Mouse (Mus musculus): ENCODE results near the gene Thnsl1. TPM values are rescaled to one million over a fixed set of nuclear protein-coding genes. Genes with fewer than 3 reads are reported as not detected.
A peak's percentile ranks its signal among the peaks of the same experiment; 100 is the strongest.
"Not testable (repeated sequence)": the region's sequence is repeated elsewhere in the genome, so short reads cannot be mapped to it uniquely, and the experiment has no call there.

Thnsl1 gene
- polyA plus RNA-seq, 1 experiment from 2014 or later = 7.3 TPM

GRCm38 (mm10) chr2:21236846-21237245 is 31.3 kb downstream of the Thnsl1 start:
- 19% methylated on average over 5 of the region's 5 CpGs for WGBS
- 0 out of 2 replicates have a peak, but pooled peaks have one; percentile 32 for ATAC-seq (ENCODE audit: insufficient read depth)

GRCm38 (mm10) chr2:21244104-21244503 is 38.6 kb downstream of the Thnsl1 start:
- H3K36me3 ChIP-seq (ENCODE audit: insufficient read depth); H3K9ac ChIP-seq; H3K4me2 ChIP-seq; H3K4me1 ChIP-seq (ENCODE audit: insufficient read depth); H3K27ac ChIP-seq (ENCODE audit: low read depth); H3K9me3 ChIP-seq (ENCODE audit: low read depth, low read length); ATAC-seq (ENCODE audit: insufficient read depth); H3K27me3 ChIP-seq (ENCODE audit: insufficient read depth, low read length); H3K4me3 ChIP-seq (ENCODE audit: low read depth, low read length); DNase-seq: not testable (repeated sequence)
- 13% methylated on average over 3 of the region's 6 CpGs for WGBS

More at GRCm38 (mm10) chr2:21236846-21237245, 31.3 kb downstream of the Thnsl1 start:
- H3K9ac ChIP-seq = no peak overlapping the region
- peaks cover 6% of the 10 kb centered on the region; the same call in 1 of the 2 replicates for H3K4me1 ChIP-seq (ENCODE audit: insufficient read depth)
- no peak overlapping the region for H3K4me3 ChIP-seq (ENCODE audit: low read depth, low read length)
- H3K27me3 ChIP-seq (ENCODE audit: insufficient read depth, low read length) = no peaks in the 10 kb centered on the region
- no peak overlapping the region for H3K4me2 ChIP-seq
- no peaks in the 10 kb centered on the region for H3K9me3 ChIP-seq (ENCODE audit: low read depth, low read length)
- no peak for TF ChIP-seq CTCF (IDR thresholded peaks at IDR 0.05; ENCODE audit: low read depth)
- DNase-seq = peak; percentile 41
- peak overlapping the region; percentile 42; the same call in 1 of the 2 replicates for H3K27ac ChIP-seq (ENCODE audit: low read depth)
- no peaks in the 10 kb centered on the region for H3K36me3 ChIP-seq (ENCODE audit: insufficient read depth)

GRCm38 (mm10) chr2:21244986-21245385 is 39.5 kb downstream of the Thnsl1 start:
- TF ChIP-seq CTCF (IDR thresholded peaks at IDR 0.05; ENCODE audit: low read depth) = no peak
- no peak overlapping the region for H3K4me2 ChIP-seq
- no peaks in the 10 kb centered on the region for H3K36me3 ChIP-seq (ENCODE audit: insufficient read depth)
- H3K9ac ChIP-seq = no peak overlapping the region
- no peak overlapping the region for H3K27ac ChIP-seq (ENCODE audit: low read depth)
- DNase-seq (peak; percentile 21), ATAC-seq (ENCODE audit: insufficient read depth) (no peak)
- H3K4me1 ChIP-seq (ENCODE audit: insufficient read depth) = no peaks in the 10 kb centered on the region
- no peaks in the 10 kb centered on the region for H3K27me3 ChIP-seq (ENCODE audit: insufficient read depth, low read length)
- no peaks in the 10 kb centered on the region for H3K9me3 ChIP-seq (ENCODE audit: low read depth, low read length)
- 50% methylated on average over 4 of the region's 4 CpGs for WGBS
- no peak overlapping the region for H3K4me3 ChIP-seq (ENCODE audit: low read depth, low read length)

- no peak overlapping the region for H3K4me2 ChIP-seq
Observed at GRCm38 (mm10) chr2:21245477-21246102, 40.1 kb downstream of the Thnsl1 start.

GRCm38 (mm10) chr2:21253644-21254043 is 48.1 kb downstream of the Thnsl1 start:
- DNase-seq (no peak), ATAC-seq (ENCODE audit: insufficient read depth) (no peak)
- Histone ChIP-seq H3K4me3 (ENCODE audit: low read depth, low read length) (no peak overlapping the region), H3K27me3 (ENCODE audit: insufficient read depth, low read length) (no peaks in the 10 kb centered on the region), H3K4me1 (ENCODE audit: insufficient read depth) (no peaks in the 10 kb centered on the region), H3K9me3 (ENCODE audit: low read depth, low read length) (no peaks in the 10 kb centered on the region), H3K27ac (ENCODE audit: low read depth) (no peak overlapping the region), H3K4me2 (no peak overlapping the region), H3K9ac (no peak overlapping the region), H3K36me3 (ENCODE audit: insufficient read depth) (no peaks in the 10 kb centered on the region)
- TF ChIP-seq CTCF (IDR thresholded peaks at IDR 0.05; ENCODE audit: low read depth) = no peak
- 62% methylated on average over 3 of the region's 3 CpGs for WGBS

More at GRCm38 (mm10) chr2:21245477-21246102, 40.1 kb downstream of the Thnsl1 start:
- no peaks in the 10 kb centered on the region for H3K9me3 ChIP-seq (ENCODE audit: low read depth, low read length)
- TF ChIP-seq CTCF (IDR thresholded peaks at IDR 0.05; ENCODE audit: low read depth) = peak; percentile 21; the same call in 1 of the 2 replicates
- no peak overlapping the region for H3K27ac ChIP-seq (ENCODE audit: low read depth)
- no peaks in the 10 kb centered on the region for H3K36me3 ChIP-seq (ENCODE audit: insufficient read depth)
- H3K9ac ChIP-seq = no peak overlapping the region
- DNase-seq (no peak), ATAC-seq (ENCODE audit: insufficient read depth) (peak; percentile 52; the same call in 1 of the 2 replicates)
- 42% methylated on average over 2 of the region's 2 CpGs for WGBS
- H3K4me1 ChIP-seq (ENCODE audit: insufficient read depth) = no peaks in the 10 kb centered on the region
- H3K4me3 ChIP-seq (ENCODE audit: low read depth, low read length) = no peak overlapping the region
- H3K27me3 ChIP-seq (ENCODE audit: insufficient read depth, low read length) = no peaks in the 10 kb centered on the region

- no peaks in the 10 kb centered on the region for H3K9me3 ChIP-seq (ENCODE audit: low read depth, low read length)
- no peaks in the 10 kb centered on the region for H3K27me3 ChIP-seq (ENCODE audit: insufficient read depth, low read length)
- H3K4me3 ChIP-seq (ENCODE audit: low read depth, low read length) = no peak overlapping the region
- H3K4me1 ChIP-seq (ENCODE audit: insufficient read depth) = no peaks in the 10 kb centered on the region
- ATAC-seq (ENCODE audit: insufficient read depth) (no peak), DNase-seq (no peak)
- no peak overlapping the region for H3K4me2 ChIP-seq
- H3K27ac ChIP-seq (ENCODE audit: low read depth) = no peak overlapping the region
- H3K36me3 ChIP-seq (ENCODE audit: insufficient read depth) = no peaks in the 10 kb centered on the region
- no peak overlapping the region for H3K9ac ChIP-seq
- no peak for TF ChIP-seq CTCF (IDR thresholded peaks at IDR 0.05; ENCODE audit: low read depth)
Observed at GRCm38 (mm10) chr2:21254308-21254707, 48.8 kb downstream of the Thnsl1 start.

- no peaks in the 10 kb centered on the region for H3K27me3 ChIP-seq (ENCODE audit: insufficient read depth, low read length)
- ATAC-seq (ENCODE audit: insufficient read depth) = no peak
- no peak overlapping the region for H3K27ac ChIP-seq (ENCODE audit: low read depth)
- H3K9ac ChIP-seq = no peak overlapping the region
- no peaks in the 10 kb centered on the region for H3K36me3 ChIP-seq (ENCODE audit: insufficient read depth)
- no peaks in the 10 kb centered on the region for H3K9me3 ChIP-seq (ENCODE audit: low read depth, low read length)
- no peak for TF ChIP-seq CTCF (IDR thresholded peaks at IDR 0.05; ENCODE audit: low read depth)
- WGBS = 78% methylated on average over 4 of the region's 4 CpGs
- no peak for DNase-seq
- H3K4me3 ChIP-seq (ENCODE audit: low read depth, low read length) = no peak overlapping the region
- H3K4me2 ChIP-seq = no peak overlapping the region
- H3K4me1 ChIP-seq (ENCODE audit: insufficient read depth) = no peaks in the 10 kb centered on the region
Observed at GRCm38 (mm10) chr2:21258281-21258680, 52.8 kb downstream of the Thnsl1 start.

Data from lung, embryonic 14.5 days (tissue).